Mouse (Mus musculus): ENCODE measurements around the gene Gab2.

DNA sequence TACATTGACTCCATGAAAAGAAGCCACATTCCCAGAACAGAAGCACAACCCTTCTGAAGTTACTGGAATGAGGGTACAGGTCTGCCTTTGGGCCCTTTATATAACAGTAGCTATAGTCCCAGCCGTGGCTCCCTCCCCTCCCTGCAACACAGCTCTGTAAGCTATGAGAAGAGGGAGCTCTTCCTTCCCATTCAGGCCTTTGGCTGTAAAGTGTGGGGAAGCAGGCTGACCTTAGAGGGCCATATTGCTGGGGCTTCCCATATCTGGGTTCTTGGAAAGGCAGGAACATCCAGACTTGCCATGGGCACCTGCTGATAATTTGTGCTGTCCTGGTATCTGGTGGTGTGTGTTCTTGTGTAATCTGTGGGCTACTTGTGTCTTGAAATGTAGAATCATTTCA is 226.2 kb downstream of the Gab2 start:
- TF ChIP-seq POLR2A (IDR thresholded peaks at IDR 0.05; ENCODE audit: borderline replicate concordance, extremely low read depth, insufficient read depth, insufficient read length, poor library complexity, severe bottlenecking) (no peak), CTCF (IDR thresholded peaks at IDR 0.05; ENCODE audit: borderline replicate concordance, extremely low read depth, insufficient read depth, insufficient read length) (no peak)
